Mouse (Mus musculus): ENCODE measurements around the gene Plekha7.
A peak's percentile ranks its signal among the peaks of the same experiment; 100 is the strongest.

The Plekha7 gene

GRCm38 (mm10) chr7:116288996-116289395 is 19.2 kb downstream of the Plekha7 start:
- no peak for DNase-seq (ENCODE audit: extremely low spot score, low spot score)

GRCm38 (mm10) chr7:116287959-116288358 is 20.2 kb downstream of the Plekha7 start:
- no peak for DNase-seq (ENCODE audit: extremely low spot score, low spot score)

GRCm38 (mm10) chr7:116286611-116287355 is 21.4 kb downstream of the Plekha7 start:
- DNase-seq (ENCODE audit: extremely low spot score, low spot score), result no peak

- DNase-seq (ENCODE audit: extremely low spot score, low spot score), result no peak
Measured at GRCm38 (mm10) chr7:116286173-116286572, 22.0 kb downstream of the Plekha7 start.

- DNase-seq (ENCODE audit: extremely low spot score, low spot score), result no peak
Measured at GRCm38 (mm10) chr7:116285216-116285615, 23.0 kb downstream of the Plekha7 start.

GRCm38 (mm10) chr7:116282755-116283154 is 25.4 kb downstream of the Plekha7 start:
- DNase-seq (ENCODE audit: extremely low spot score, low spot score), result peak; percentile 64

GRCm38 (mm10) chr7:116280126-116280525 is 28.1 kb downstream of the Plekha7 start:
- DNase-seq (ENCODE audit: extremely low spot score, low spot score), result no peak

GRCm38 (mm10) chr7:116278280-116278679 is 29.9 kb downstream of the Plekha7 start:
- no peak for DNase-seq (ENCODE audit: extremely low spot score, low spot score)

- no peak for DNase-seq (ENCODE audit: extremely low spot score, low spot score)
Measured at GRCm38 (mm10) chr7:116276315-116276714, 31.9 kb downstream of the Plekha7 start.

GRCm38 (mm10) chr7:116273111-116273510 is 35.1 kb downstream of the Plekha7 start:
- DNase-seq (ENCODE audit: extremely low spot score, low spot score), result no peak

- DNase-seq (ENCODE audit: extremely low spot score, low spot score), result no peak
Measured at GRCm38 (mm10) chr7:116269501-116269995, 38.6 kb downstream of the Plekha7 start.

GRCm38 (mm10) chr7:116268113-116268926 is 39.9 kb downstream of the Plekha7 start:
- no peak for DNase-seq (ENCODE audit: extremely low spot score, low spot score)

- no peak for DNase-seq (ENCODE audit: extremely low spot score, low spot score)
Measured at GRCm38 (mm10) chr7:116263281-116263680, 44.9 kb downstream of the Plekha7 start.

- no peak for DNase-seq (ENCODE audit: extremely low spot score, low spot score)
Measured at GRCm38 (mm10) chr7:116262508-116262907, 45.7 kb downstream of the Plekha7 start.

- DNase-seq (ENCODE audit: extremely low spot score, low spot score), result no peak
Measured at GRCm38 (mm10) chr7:116262101-116262500, 46.1 kb downstream of the Plekha7 start.

GRCm38 (mm10) chr7:116260826-116261615 is 47.2 kb downstream of the Plekha7 start:
- DNase-seq (ENCODE audit: extremely low spot score, low spot score), result no peak

GRCm38 (mm10) chr7:116258464-116259185 is 49.6 kb downstream of the Plekha7 start:
- no peak for DNase-seq (ENCODE audit: extremely low spot score, low spot score)

- DNase-seq (ENCODE audit: extremely low spot score, low spot score), result no peak
Measured at GRCm38 (mm10) chr7:116257953-116258352, 50.2 kb downstream of the Plekha7 start.

- DNase-seq (ENCODE audit: extremely low spot score, low spot score), result no peak
Measured at GRCm38 (mm10) chr7:116255664-116256063, 52.5 kb downstream of the Plekha7 start.

GRCm38 (mm10) chr7:116254660-116255059 is 53.5 kb downstream of the Plekha7 start:
- no peak for DNase-seq (ENCODE audit: extremely low spot score, low spot score)

GRCm38 (mm10) chr7:116252470-116252869 is 55.7 kb downstream of the Plekha7 start:
- no peak for DNase-seq (ENCODE audit: extremely low spot score, low spot score)
